Mouse (Mus musculus) adrenal gland, postnatal 25 days (tissue): ENCODE results near the gene Crx. TPM values are rescaled to one million over a fixed set of nuclear protein-coding genes. Genes with fewer than 3 reads are reported as not detected.

Experiments used
- DNase-seq: peaks from one replicate; pipeline ENCODE4 v3.0.0; 2021; ENCODE audit warnings: mixed read lengths
- total RNA-seq: library from RNA; stranded (reverse); gene quantifications from 2 replicates; pipeline ENCODE4 v1.2.3, GENCODE M21; 2021

The Crx gene
- total RNA-seq, 1 experiment from 2014 or later: not detected

DNA sequence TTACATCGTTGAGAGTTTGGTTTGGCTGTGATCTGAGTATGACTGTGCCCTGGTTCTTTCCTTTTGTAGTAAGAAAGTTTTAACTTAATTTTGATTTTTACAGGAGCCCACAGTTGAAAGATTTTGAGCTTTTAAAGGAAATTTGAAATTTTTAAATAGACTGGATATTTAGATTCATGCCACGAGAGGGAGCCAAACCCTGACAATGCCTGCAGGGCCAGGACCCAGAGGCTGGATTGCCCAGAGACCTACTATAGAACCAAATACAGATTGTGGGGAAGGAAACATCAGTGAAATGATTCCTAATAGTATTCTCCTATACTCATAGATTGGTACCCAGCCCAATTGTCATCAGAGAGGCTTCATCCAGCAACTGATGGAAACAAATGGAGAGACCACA is 20.1 kb downstream of the Crx start:
- DNase-seq: peak; percentile 8

DNA sequence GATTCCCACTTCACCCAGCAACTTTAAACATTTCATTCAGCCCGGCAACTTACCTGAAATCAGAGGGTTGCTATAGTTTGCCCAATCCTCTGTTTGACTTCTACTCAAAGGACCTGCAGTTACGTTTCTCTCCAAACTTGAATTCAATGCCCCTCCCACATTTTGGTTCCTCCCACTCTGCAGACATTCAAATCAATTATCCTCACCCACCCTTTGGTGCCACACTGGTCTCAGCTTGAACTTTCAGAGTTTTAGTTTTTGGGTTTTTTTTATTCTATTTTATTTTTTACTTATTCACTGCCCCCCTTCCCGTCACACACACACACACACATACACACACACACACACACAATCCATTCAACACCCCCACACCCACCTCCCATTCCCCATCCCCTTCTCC is 40.2 kb downstream of the Crx start, which contains the start of gene Obox6:
TSS of gene Obox6 (minus strand) at position 101 of the 400 bp plus-strand sequence.
- no peak for DNase-seq

Other genes with a start within 250 kb of the Crx start
- gene Obox3, start 240.1 kb downstream of the Crx start, total RNA-seq: not detected in 2 replicates
- not detected in 2 replicates for gene Obox5, start 129.8 kb downstream of the Crx start, total RNA-seq
- gene Obox6, start 40.3 kb downstream of the Crx start, total RNA-seq: not detected in 2 replicates
- not detected in 2 replicates for gene Crxos, start 2.6 kb upstream of the Crx start, total RNA-seq
- 156 and 160 TPM in 2 replicates for gene Selenow, start 42.4 kb upstream of the Crx start, total RNA-seq
- gene Nop53, start 66.1 kb upstream of the Crx start, total RNA-seq: 174 TPM in 2 replicates
- gene Ehd2, start 87.6 kb upstream of the Crx start, total RNA-seq: 38.3 and 41.0 TPM in 2 replicates
- 14.0 and 22.5 TPM in 2 replicates for gene Bicra, start 168.0 kb upstream of the Crx start, total RNA-seq
- 0.21 TPM in 1 of 2 replicates, not detected in the other for gene Zfp541, start 181.8 kb upstream of the Crx start, total RNA-seq
- gene Napa, start 218.5 kb upstream of the Crx start, total RNA-seq: 137 and 149 TPM in 2 replicates
- 20.4 and 26.7 TPM in 2 replicates for gene Kptn, start 239.9 kb upstream of the Crx start, total RNA-seq
- gene Slc8a2, start 249.9 kb upstream of the Crx start, total RNA-seq: 2.8 and 3.3 TPM in 2 replicates